Mouse (Mus musculus) midbrain, embryonic 11.5 days (tissue): Measurements from ENCODE around the gene Wdr18. TPM values are rescaled to one million over a fixed set of nuclear protein-coding genes. Genes with fewer than 3 reads are reported as not detected.

Source experiments
- ATAC-seq: fragments of 200-750 bp; cut with Nextera tagmentation; 2 replicates; pipeline ENCODE4 v1.8.0; 2017; ENCODE audit warnings: moderate TSS enrichment, moderate library complexity; ENCODE audit not compliant: low FRiP score
- DNase-seq: peaks from one replicate; pipeline ENCODE4 v3.0.0; 2015; ENCODE audit warnings: low spot score; ENCODE audit errors: missing footprints
- H3K27ac ChIP-seq: fragments of 300-500 bp; sonication (generic); 2 replicates; pipeline ENCODE4 v1.5.1; 2014; ENCODE audit warnings: low read depth, low read length
- H3K27me3 ChIP-seq: fragments of 300-500 bp; sonication (generic); 2 replicates; pipeline ENCODE4 v1.6.1; 2014; ENCODE audit warnings: mild to moderate bottlenecking, low read length, moderate library complexity, mixed read lengths; ENCODE audit not compliant: control insufficient read depth, insufficient read depth
- H3K36me3 ChIP-seq: fragments of 300-500 bp; sonication (generic); 2 replicates; pipeline ENCODE4 v1.6.1; 2014; ENCODE audit warnings: mild to moderate bottlenecking, low read length, moderate library complexity, mixed read lengths; ENCODE audit not compliant: control insufficient read depth, insufficient read depth
- H3K4me1 ChIP-seq: fragments of 300-500 bp; sonication (generic); 2 replicates; pipeline ENCODE4 v1.6.1; 2014; ENCODE audit warnings: low read length; ENCODE audit not compliant: control insufficient read depth, insufficient read depth
- H3K4me2 ChIP-seq: fragments of 300-500 bp; sonication (generic); 2 replicates; pipeline ENCODE4 v1.6.1; 2014; ENCODE audit warnings: mild to moderate bottlenecking, moderate library complexity
- H3K4me3 ChIP-seq: fragments of 300-500 bp; sonication (generic); 2 replicates; pipeline ENCODE4 v1.5.1; 2014; ENCODE audit warnings: low read depth, low read length
- H3K9ac ChIP-seq: fragments of 300-500 bp; sonication (generic); 2 replicates; pipeline ENCODE4 v1.6.1; 2014; ENCODE audit warnings: low read length
- H3K9me3 ChIP-seq: fragments of 300-500 bp; sonication (generic); 2 replicates; pipeline ENCODE4 v1.6.1; 2016; ENCODE audit warnings: low read length; ENCODE audit not compliant: control insufficient read depth
- WGBS: fragments of 180-500 bp; shearing (Covaris S2); extraction: QIAGEN DNeasy Blood & Tissue Kit; methylation state at CpG from one replicate; pipeline ENCODE4 v1.1.7; 2014; 5-methylcytosine and 5-hydroxymethylcytosine counted together
- polyA plus RNA-seq: library from polyadenylated mRNA; unstranded; fragments of >200 nt; fragmentation: Nextera tagmentation; extraction: Ambion mirVana; gene quantifications from 2 replicates; pipeline ENCODE4 v1.2.1, GENCODE M21; 2014

The Wdr18 gene
- polyA plus RNA-seq, 1 experiment from 2014 or later = 98.4 TPM

DNA sequence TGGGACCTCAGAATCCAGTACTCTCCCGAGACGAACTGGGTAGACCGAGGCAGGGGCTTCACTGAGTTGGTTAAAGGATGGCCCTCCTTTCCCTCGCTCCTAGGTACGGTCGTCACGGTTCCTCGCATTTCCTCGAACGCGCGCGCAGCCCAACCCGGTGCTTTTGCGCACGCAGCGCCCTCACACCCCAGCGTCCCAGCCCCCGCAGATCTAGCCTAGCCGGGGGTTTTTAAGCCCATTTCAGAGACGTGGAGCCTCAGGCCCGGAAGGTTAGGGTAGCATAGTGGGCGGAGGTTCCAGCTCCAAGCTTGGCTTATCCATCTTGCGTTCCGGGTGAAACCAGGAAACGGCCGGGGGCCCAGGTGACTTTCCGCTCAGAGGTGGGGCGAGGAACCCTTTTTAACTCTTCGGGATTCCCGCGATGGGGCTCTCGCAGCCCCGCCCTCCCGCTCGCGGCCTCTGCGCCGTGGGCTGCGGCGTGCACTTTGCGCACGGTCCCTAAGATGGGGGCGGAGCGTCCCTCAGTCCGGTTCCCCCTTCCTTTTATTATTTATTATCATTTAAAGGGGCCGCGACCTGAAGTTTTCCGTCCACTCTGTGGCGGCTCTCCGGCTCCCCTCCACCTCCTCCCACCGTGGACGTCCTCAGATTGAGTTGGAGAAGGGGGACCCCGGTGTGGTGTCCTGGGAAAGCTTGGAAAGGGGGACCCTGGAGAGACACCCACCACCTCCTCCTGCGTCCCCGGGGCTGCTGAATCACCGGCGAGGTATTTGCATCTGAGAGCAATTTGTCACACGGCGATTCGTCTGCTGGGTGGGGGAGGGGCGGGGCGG, 33.2 kb upstream of the Wdr18 start, which contains the start of gene Arid3a:
TSS of gene Arid3a (plus strand) at position 553 of the 833 bp plus-strand sequence.
- WGBS = under 1% methylated on average over 63 of the region's 63 CpGs
- H3K4me3 ChIP-seq = peak within 1 kb of the TSS; percentile 89
- ATAC-seq (peak; percentile 76), DNase-seq (peak; percentile 100)
- peaks cover 19% of the 10 kb centered on the region for H3K27me3 ChIP-seq
- H3K36me3 ChIP-seq = no peaks in the 10 kb centered on the region
- no peaks in the 10 kb centered on the region for H3K9me3 ChIP-seq
- H3K4me2 ChIP-seq = peak within 1 kb of the TSS; percentile 86
- peak within 1 kb of the TSS; percentile 27 for H3K27ac ChIP-seq
- peak within 1 kb of the TSS; percentile 82 for H3K9ac ChIP-seq
- H3K4me1 ChIP-seq = peaks cover 21% of the 10 kb centered on the region

DNA sequence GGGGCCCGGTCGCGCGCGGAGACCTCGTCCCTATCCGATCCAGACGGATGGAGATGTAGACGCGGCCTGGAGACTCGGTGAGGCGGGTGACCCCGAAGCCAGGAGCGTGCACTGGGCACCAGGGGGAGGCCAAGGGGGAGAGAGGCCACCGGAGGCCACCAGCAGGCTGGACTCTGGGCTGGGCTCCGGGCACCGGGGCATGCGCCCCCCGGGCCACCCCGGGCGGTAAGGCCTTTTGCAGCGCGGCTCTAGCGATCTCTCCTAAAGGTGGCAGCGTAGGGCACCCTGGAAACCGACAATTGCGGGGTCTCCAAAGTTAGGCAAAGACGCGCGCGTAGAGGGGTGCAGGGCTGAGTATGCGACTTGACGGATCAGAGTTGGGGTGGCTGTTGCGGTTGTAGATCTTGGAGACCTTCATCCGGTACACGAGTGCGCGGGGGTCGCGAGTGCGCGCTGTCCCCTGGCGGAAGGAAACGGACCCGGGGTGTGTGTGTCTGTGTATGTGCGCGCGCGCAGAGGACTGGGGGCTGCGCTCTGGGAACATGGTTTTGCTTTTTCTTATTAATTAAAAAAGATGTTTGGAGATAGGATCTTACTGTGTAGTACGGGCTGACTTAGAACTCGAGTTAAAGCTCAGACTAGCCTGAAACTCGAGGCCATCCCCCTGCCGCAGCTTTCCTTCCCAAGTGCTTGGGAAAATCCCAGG, 32.5 kb upstream of the Wdr18 start:
- H3K4me2 ChIP-seq = peak overlapping the region; percentile 86
- H3K9ac ChIP-seq = peak overlapping the region; percentile 82
- peaks cover 11% of the 10 kb centered on the region for H3K27me3 ChIP-seq
- ATAC-seq (peak; percentile 49), DNase-seq (peak; percentile 98)
- H3K9me3 ChIP-seq = no peaks in the 10 kb centered on the region
- H3K4me3 ChIP-seq = peak overlapping the region; percentile 89
- peaks cover 22% of the 10 kb centered on the region for H3K4me1 ChIP-seq
- WGBS = 0% methylated on average over 54 of the region's 54 CpGs
- H3K36me3 ChIP-seq = no peaks in the 10 kb centered on the region
- H3K27ac ChIP-seq = peak overlapping the region; percentile 27

GRCm38 (mm10) chr10:79928030-79928694, 31.8 kb upstream of the Wdr18 start:
- peaks cover 5% of the 10 kb centered on the region for H3K27me3 ChIP-seq
- H3K27ac ChIP-seq = peak overlapping the region; percentile 27
- peak overlapping the region; percentile 86 for H3K4me2 ChIP-seq
- WGBS = under 1% methylated on average over 28 of the region's 29 CpGs
- peaks cover 28% of the 10 kb centered on the region for H3K4me1 ChIP-seq
- no peaks in the 10 kb centered on the region for H3K36me3 ChIP-seq
- no peak for DNase-seq
- peak overlapping the region; percentile 89 for H3K4me3 ChIP-seq
- H3K9ac ChIP-seq = peak overlapping the region; percentile 82
- 0 out of 2 replicates have a peak, but pooled peaks have one; percentile 12 for ATAC-seq
- no peaks in the 10 kb centered on the region for H3K9me3 ChIP-seq

DNA sequence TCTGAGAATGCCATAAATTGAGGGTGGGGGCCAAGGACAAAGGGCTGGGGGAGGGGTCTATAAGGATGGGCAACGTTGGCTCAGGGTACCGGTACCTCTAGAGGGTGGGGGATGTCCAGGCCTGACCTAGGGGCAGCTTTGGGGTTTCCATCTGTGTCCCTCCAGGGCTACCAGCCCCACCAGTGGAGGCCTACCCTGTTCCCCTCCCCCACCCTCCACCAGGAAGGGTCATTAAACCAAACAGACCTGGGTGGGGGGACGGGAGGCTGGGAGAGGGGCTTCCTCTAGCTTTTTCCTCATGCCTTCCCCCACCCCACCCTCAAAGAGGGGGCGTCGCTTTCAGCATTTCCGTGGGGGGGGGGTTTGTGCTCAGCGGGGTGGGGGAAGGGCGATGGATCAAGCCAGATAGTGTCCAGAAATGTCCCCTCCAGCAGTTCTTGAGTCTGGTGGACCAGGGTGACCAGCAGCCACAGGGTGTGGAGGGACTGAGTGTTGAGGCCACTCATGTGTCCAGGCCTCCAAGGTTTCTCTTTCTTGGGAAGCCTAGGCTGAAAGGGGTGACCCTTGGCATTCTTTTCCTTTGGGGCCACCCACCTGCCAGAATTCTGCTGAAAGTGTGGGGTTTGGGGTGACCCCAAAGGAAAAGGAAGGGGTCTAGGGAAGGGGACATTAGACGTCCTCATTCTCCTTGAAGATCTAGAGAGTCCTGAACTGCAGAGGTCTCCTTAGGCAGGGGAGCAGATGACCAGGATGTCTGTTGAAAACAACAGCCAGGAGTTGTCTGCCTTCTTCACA, 30.8 kb upstream of the Wdr18 start:
- H3K4me3 ChIP-seq = peak overlapping the region; percentile 89
- peaks cover 4% of the 10 kb centered on the region for H3K27me3 ChIP-seq
- H3K4me1 ChIP-seq = peaks cover 36% of the 10 kb centered on the region
- DNase-seq (no peak), ATAC-seq (no peak)
- H3K9me3 ChIP-seq = no peaks in the 10 kb centered on the region
- H3K36me3 ChIP-seq = no peaks in the 10 kb centered on the region
- WGBS = 31% methylated on average over 9 of the region's 9 CpGs
- H3K4me2 ChIP-seq = peak overlapping the region; percentile 86
- peak overlapping the region; percentile 36 for H3K27ac ChIP-seq
- H3K9ac ChIP-seq = peak overlapping the region; percentile 55

DNA sequence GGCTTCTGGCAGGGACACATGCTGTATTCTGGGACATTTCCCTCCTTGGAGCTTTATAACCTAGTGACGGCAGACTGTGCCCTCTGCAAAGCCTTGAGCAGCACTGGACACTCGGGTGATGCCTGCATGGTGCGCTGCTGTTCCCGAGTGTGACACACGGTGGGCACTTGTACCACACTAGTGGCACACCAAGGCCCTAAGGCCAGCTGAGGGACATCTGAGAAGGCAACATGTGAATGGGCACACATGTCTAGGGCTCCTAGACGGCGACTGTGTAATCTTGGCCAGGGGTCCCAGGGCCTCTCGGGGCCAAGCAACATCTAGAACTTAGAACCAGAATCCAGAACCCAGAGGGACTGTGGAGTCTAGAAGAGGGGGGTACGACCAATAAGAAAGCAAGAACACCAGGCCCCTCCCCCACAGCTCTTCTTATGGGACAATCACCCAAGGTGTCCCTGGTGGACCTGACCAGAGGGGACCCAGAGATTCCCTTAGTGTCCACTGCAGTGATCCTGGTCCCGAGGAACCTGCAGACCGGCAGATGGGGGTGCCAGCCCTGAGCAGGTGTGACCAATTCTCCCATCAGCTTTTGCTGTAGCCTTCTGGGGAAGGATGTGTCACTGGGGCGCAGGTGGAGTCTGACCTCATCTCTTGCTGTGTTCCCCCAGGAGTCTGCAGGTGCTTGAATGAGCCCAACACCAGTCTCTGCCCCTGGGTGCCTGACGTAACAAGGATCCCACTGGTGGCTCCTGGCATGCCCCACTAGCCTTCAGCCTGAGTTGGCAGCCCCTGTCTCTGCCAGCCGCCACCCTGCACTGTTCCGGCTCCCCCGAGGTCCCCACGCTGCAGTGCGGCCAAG, 29.8 kb upstream of the Wdr18 start:
- Histone ChIP-seq H3K27me3 (peaks cover 4% of the 10 kb centered on the region), H3K4me2 (no peak overlapping the region), H3K9ac (no peak overlapping the region), H3K9me3 (no peaks in the 10 kb centered on the region), H3K4me3 (no peak overlapping the region), H3K27ac (no peak overlapping the region), H3K36me3 (no peaks in the 10 kb centered on the region), H3K4me1 (peaks cover 40% of the 10 kb centered on the region)
- 87% methylated on average over 18 of the region's 18 CpGs for WGBS
- ATAC-seq (no peak), DNase-seq (no peak)

DNA sequence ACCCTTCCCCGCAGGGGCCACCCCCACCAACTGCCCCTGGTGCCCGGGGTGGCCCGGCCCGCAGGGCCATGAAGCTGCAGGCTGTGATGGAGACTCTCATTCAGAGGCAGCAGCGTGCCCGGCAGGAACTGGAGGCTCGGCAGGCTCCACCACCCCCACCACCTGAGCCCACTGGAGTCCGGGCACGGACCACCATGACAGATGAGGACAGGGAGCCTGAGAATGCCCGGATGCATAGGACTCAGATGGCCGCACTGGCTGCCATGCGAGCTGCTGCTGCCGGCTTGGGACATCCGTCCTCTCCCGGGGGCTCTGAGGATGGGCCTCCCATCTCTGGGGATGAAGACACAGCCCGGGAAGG, 29.1 kb upstream of the Wdr18 start:
- DNase-seq (no peak), ATAC-seq (no peak)
- Histone ChIP-seq H3K36me3 (no peaks in the 10 kb centered on the region), H3K27ac (no peak overlapping the region), H3K9ac (no peak overlapping the region), H3K27me3 (peaks cover 4% of the 10 kb centered on the region), H3K9me3 (no peaks in the 10 kb centered on the region), H3K4me2 (no peak overlapping the region), H3K4me3 (no peak overlapping the region), H3K4me1 (peaks cover 40% of the 10 kb centered on the region)
- WGBS = 91% methylated on average over 16 of the region's 16 CpGs

DNA sequence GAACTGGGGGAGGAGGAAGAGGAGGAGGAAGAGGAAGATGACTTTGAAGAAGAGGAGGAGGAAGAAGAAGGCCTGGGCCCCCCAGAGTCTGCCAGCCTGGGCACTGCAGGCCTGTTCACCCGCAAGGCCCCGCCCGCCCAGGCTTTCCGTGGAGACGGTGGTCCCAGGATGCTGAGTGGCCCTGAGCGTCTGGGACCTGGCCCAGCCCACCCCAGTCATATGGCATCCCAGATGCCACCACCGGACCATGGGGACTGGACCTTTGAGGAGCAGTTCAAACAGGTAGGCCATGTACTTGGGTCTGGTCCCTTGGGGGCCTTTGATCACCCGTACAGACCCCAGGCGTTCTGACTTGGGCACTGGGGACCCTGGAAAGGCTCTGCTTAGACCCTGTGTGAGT, 28.2 kb upstream of the Wdr18 start:
- H3K27me3 ChIP-seq = no peaks in the 10 kb centered on the region; the same call in 1 of the 2 replicates
- no peak overlapping the region for H3K27ac ChIP-seq
- no peak overlapping the region for H3K4me2 ChIP-seq
- ATAC-seq (no peak), DNase-seq (no peak)
- H3K36me3 ChIP-seq = no peaks in the 10 kb centered on the region
- H3K4me1 ChIP-seq = peaks cover 34% of the 10 kb centered on the region
- H3K9me3 ChIP-seq = no peaks in the 10 kb centered on the region
- WGBS = 88% methylated on average over 9 of the region's 9 CpGs
- H3K4me3 ChIP-seq = no peak overlapping the region
- H3K9ac ChIP-seq = no peak overlapping the region

DNA sequence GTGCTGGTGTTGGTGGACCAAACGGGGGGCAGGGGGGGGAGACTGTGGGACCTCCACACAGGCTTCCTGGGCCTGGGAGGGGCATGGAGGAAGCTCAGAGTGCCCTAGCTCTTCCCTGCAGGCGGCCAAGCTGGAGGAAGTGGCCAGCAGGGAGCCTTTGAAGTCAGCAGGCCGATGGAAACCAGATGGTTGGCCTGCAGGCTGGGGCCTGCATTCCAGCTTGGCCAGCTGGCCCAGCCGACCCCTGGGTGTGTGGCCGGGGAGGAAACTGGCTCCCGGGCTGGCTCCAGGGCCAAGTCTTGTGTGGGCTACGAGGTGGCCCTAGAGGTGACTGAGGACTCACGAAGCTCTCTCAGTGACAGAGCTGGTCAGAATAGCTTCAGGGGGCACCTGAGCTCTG, 27.2 kb upstream of the Wdr18 start:
- Histone ChIP-seq H3K9me3 (no peaks in the 10 kb centered on the region), H3K4me3 (no peak overlapping the region), H3K27me3 (no peaks in the 10 kb centered on the region; the same call in 1 of the 2 replicates), H3K4me1 (peaks cover 34% of the 10 kb centered on the region), H3K27ac (no peak overlapping the region; the same call in 1 of the 2 replicates), H3K36me3 (no peaks in the 10 kb centered on the region), H3K9ac (0 out of 2 replicates have a peak overlapping the region, but pooled peaks have one; percentile 24), H3K4me2 (no peak overlapping the region)
- WGBS = 28% methylated on average over 8 of the region's 8 CpGs
- DNase-seq (no peak), ATAC-seq (no peak)
